Mouse (Mus musculus) heart, adult 18-20 months (tissue): Measurements from ENCODE around the gene Slc15a1. TPM values are rescaled to one million over a fixed set of nuclear protein-coding genes. Genes with fewer than 3 reads are reported as not detected.

Experiments
- total RNA-seq, 2 experiments: library from RNA; stranded (reverse); gene quantifications; 2 replicates each; pipeline ENCODE4 v1.2.3; 2021

Slc15a1 gene
- total RNA-seq, 2 experiments from 2014 or later: not detected

Other genes with a start within 250 kb of the Slc15a1 start
- gene Stk24, start 125.2 kb downstream of the Slc15a1 start, total RNA-seq: 10 to 100 TPM; 71.3 to 77.6 TPM